In genomic region chr4:133132027-133132426, GRCm38 (mm10) we compare ENCODE assay signal across 8 mouse cellular contexts. TPM values are rescaled to one million over a fixed set of nuclear protein-coding genes. Genes with fewer than 3 reads are reported as not detected.
DNase-seq lines count a peak whose midpoint lies in the region; ATAC-seq and TF ChIP-seq lines count a peak whose summit lies in the region.

No protein-coding gene starts in this region.

- DNase-seq in gastrocnemius, adult 18-20 months (ENCODE audit: low spot score): peak; percentile 38
- no peak for DNase-seq in gastrocnemius, postnatal 10 days
- peak; percentile 45 for DNase-seq in embryonic facial prominence, embryonic 10.5 days (ENCODE audit: low spot score)
- peak; percentile 80 for DNase-seq in heart, postnatal 0 days (ENCODE audit: low spot score)
- DNase-seq in kidney, postnatal 25 days: peak; percentile 56 to 77
- peak; percentile 51 for DNase-seq in thymus, postnatal 25 days
- no peak for DNase-seq in cerebellum, adult 11-12 months

- peaks cover 18% of the 10 kb centered on the region for H3K36me3 ChIP-seq in embryonic facial prominence, embryonic 10.5 days (replicated peaks)
- peaks cover 13% of the 10 kb centered on the region; the same call in 1 of the 2 replicates for H3K36me3 ChIP-seq in heart, postnatal 0 days (replicated peaks; ENCODE audit: control insufficient read depth, insufficient read depth, low read length)
- H3K36me3 ChIP-seq in megakaryocyte, embryonic 14.5 days (replicated peaks; ENCODE audit: low read length): peaks cover 23% of the 10 kb centered on the region

- H3K27me3 ChIP-seq in embryonic facial prominence, embryonic 10.5 days (replicated peaks; ENCODE audit: low read depth, poor library complexity, severe bottlenecking): no peaks in the 10 kb centered on the region
- H3K27me3 ChIP-seq in heart, postnatal 0 days (ENCODE audit: control insufficient read depth, insufficient read depth, low read length): no peaks in the 10 kb centered on the region
- H3K27me3 ChIP-seq in megakaryocyte, embryonic 14.5 days (replicated peaks): no peaks in the 10 kb centered on the region

- peak overlapping the region; percentile 97 for H3K4me3 ChIP-seq in embryonic facial prominence, embryonic 10.5 days
- H3K4me3 ChIP-seq in heart, postnatal 0 days (ENCODE audit: low read depth, low read length): peak overlapping the region; percentile 97
- peak overlapping the region; percentile 99 for H3K4me3 ChIP-seq in megakaryocyte, embryonic 14.5 days (replicated peaks)

- peak overlapping the region; percentile 89 for H3K4me2 ChIP-seq in heart, postnatal 0 days (ENCODE audit: low read depth, low read length)

- H3K9ac ChIP-seq in heart, postnatal 0 days (replicated peaks; ENCODE audit: low read depth, low read length): peak overlapping the region; percentile 94

- H3K9me3 ChIP-seq in embryonic facial prominence, embryonic 10.5 days: 0 out of 2 replicates have a peak, but pooled peaks cover 2% of the 10 kb centered on the region
- no peaks in the 10 kb centered on the region for H3K9me3 ChIP-seq in heart, postnatal 0 days (replicated peaks; ENCODE audit: control insufficient read depth, low read length)
- H3K9me3 ChIP-seq in megakaryocyte, embryonic 14.5 days: no peaks in the 10 kb centered on the region

- H3K4me1 ChIP-seq in embryonic facial prominence, embryonic 10.5 days: peaks cover 31% of the 10 kb centered on the region
- peaks cover 19% of the 10 kb centered on the region for H3K4me1 ChIP-seq in heart, postnatal 0 days (ENCODE audit: control insufficient read depth, insufficient read depth)
- H3K4me1 ChIP-seq in megakaryocyte, embryonic 14.5 days: peaks cover 36% of the 10 kb centered on the region

- TF ChIP-seq EP300 in heart, postnatal 0 days (IDR thresholded peaks at IDR 0.05; ENCODE audit: low read depth): peak; percentile 84

- 22% methylated on average over 6 of the region's 6 CpGs for WGBS in embryonic facial prominence, embryonic 10.5 days
- WGBS in heart, postnatal 0 days: 10% methylated on average over 6 of the region's 6 CpGs

- no peak for TF ChIP-seq CTCF in heart, postnatal 0 days (IDR thresholded peaks at IDR 0.05; ENCODE audit: low read depth)

- no peak for ATAC-seq in heart, postnatal 0 days (ENCODE audit: insufficient read depth, low read depth)

- H3K27ac ChIP-seq in embryonic facial prominence, embryonic 10.5 days (replicated peaks): peak overlapping the region; percentile 95
- peak overlapping the region; percentile 96 for H3K27ac ChIP-seq in heart, postnatal 0 days (ENCODE audit: low read depth)

RNA-seq across cellular contexts. Expression of gene Wasf2, which starts 1.7 kb away (rescaled TPM):
- 10 to 100 TPM; 29.1 to 33.3 TPM for total RNA-seq in gastrocnemius, adult 18-20 months (2021)
- 10 to 100 TPM; 73.1 to 88.7 TPM for total RNA-seq in gastrocnemius, postnatal 10 days (2021)
- polyA plus RNA-seq in embryonic facial prominence, embryonic 10.5 days (2016; fragmentation: Nextera tagmentation; extraction: Ambion mirVana): 66.7 and 73.0 TPM in 2 replicates
- 54.5 and 119 TPM in 2 replicates for total RNA-seq in heart, postnatal 0 days (2014; rRNA removed; ENCODE audit: low replicate concordance)
- 55.4 and 62.4 TPM in 2 replicates for polyA plus RNA-seq in heart, postnatal 0 days (2015; fragmentation: Nextera tagmentation; extraction: Ambion mirVana)
- polyA plus RNA-seq in megakaryocyte, embryonic 14.5 days (2012; ENCODE audit: insufficient read depth, low replicate concordance): 43.7 and 76.2 TPM in 2 replicates

Comparison
In these comparisons a context has a peak if more than half of its experiments do, and no peak if none do; other contexts are left out.
1. DNase-seq: peak in gastrocnemius, adult 18-20 months (single experiment), embryonic facial prominence, embryonic 10.5 days (single experiment), heart, postnatal 0 days (single experiment), kidney, postnatal 25 days (2 of 2) and thymus, postnatal 25 days (single experiment); none in gastrocnemius, postnatal 10 days (single experiment) and cerebellum, adult 11-12 months (single experiment).
2. Peak in every context shown above with its lines, with median percentiles within 50 percentile points of each other: H3K4me3 ChIP-seq.